Mouse (Mus musculus) spleen, adult 12 weeks (tissue): Measurements from ENCODE around the gene Lsm3.
"Not testable (repeated sequence)": the region's sequence is repeated elsewhere in the genome, so short reads cannot be mapped to it uniquely, and the experiment has no call there.

ENCODE experiments used
- DNase-seq: peaks from one replicate; pipeline ENCODE4 v3.0.0; 2022; ENCODE audit warnings: low spot score

Gene Lsm3

GRCm38 (mm10) chr6:91515545-91516449 lies at the start of gene Lsm3, which contains the start of gene Xpc:
Gene Lsm3, plus strand, starts transcription at chr6:91515928.
Gene Xpc, minus strand, starts transcription at chr6:91515888.
- DNase-seq, result peak; percentile 98

GRCm38 (mm10) chr6:91467106-91467505 lies 48.6 kb upstream of the Lsm3 start:
- no peak for DNase-seq

GRCm38 (mm10) chr6:91470712-91471111 lies 45.0 kb upstream of the Lsm3 start:
- no peak for DNase-seq

- not testable (repeated sequence) for DNase-seq
These were observed 44.3 kb upstream of the Lsm3 start for GRCm38 (mm10) chr6:91471427-91471826.

GRCm38 (mm10) chr6:91472319-91472718 lies 43.4 kb upstream of the Lsm3 start:
- DNase-seq, result no peak

DNA sequence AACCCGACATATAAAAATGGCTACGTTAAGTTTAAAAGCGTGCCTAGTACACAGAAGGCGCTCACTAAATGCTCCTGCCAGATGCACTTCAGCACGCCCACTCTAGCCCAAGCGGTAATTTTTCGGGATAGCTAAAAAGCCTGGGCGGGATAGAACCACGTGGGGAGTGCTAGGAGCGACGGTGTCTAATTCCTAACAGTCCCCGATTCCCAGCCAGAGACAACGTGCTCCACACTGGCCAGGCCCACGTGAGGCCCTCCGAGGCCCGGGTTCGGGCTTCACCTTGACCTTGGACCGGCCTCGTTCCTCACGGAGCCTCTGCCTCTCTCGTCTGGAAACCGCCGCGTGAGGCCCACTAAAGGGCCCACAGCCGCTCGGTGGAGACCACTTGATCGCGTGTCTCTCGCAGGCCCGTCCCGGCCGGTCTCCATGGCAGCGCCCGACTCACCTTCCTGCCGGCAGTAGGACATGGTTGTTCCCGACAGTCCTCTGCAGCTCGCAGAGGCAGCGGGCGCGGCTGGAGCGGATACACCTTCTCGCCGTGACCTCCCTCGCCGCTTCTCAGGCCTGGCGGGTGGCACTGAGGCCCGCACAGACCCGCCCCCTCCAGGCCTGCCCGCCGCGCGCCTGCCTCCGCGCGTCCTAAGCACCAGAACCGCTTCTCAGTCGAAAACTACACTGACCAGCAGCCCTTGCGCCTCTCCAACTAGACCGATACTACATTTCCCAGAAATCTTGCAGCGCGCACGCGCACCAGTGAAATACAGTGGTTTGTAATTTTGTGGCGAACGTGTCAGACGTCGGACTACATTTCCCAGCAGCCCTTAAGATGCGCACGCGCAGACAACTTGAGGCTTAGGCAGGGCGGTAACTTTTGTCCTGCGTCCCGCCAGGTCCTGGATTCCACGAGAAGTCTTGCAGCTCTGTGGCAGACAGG lies 42.6 kb upstream of the Lsm3 start, which contains the start of the genes Chchd4 and Tmem43:
Chchd4 (minus strand) TSS at position 679 of the 937 bp plus-strand sequence.
Tmem43 (plus strand) TSS at position 836 of the 937 bp plus-strand sequence.
- peak; percentile 97 for DNase-seq

DNA sequence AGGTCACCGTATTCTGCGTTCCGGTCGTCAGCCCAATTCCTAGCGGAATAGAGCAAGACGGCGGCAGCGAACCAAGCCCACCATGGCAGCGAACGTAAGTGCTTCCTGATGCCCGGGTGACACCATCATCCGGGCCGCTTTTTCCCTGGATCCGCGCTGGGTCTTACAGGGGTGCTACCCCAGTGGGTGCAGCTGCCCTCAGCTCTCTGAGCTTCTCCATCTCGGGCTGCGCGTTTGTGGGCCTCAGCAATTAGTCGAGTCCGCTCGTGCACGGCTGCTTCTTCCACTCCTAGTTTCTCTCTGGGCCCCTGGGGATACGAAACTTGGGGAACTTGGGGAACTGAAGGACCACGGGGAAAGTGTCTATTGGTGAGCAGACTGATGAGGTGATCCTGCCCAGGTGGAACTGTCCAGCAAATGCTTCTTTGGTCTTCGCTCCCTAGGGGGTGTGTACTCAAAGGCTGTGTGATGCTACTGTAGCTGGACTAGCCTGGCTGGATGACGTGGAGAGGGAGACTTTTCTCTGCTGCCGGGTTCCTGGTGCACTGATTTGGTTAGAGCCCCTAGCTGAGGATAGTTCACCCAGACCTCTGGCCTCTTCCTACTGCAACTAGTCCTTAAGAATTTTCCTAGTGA lies 41.8 kb upstream of the Lsm3 start:
- DNase-seq, result no peak

- no peak for DNase-seq
These were observed 41.1 kb upstream of the Lsm3 start for GRCm38 (mm10) chr6:91474441-91475190.

GRCm38 (mm10) chr6:91476541-91476940 lies 39.2 kb upstream of the Lsm3 start:
- DNase-seq, result no peak

- DNase-seq, result no peak
These were observed 32.4 kb upstream of the Lsm3 start for GRCm38 (mm10) chr6:91483371-91483770.

DNA sequence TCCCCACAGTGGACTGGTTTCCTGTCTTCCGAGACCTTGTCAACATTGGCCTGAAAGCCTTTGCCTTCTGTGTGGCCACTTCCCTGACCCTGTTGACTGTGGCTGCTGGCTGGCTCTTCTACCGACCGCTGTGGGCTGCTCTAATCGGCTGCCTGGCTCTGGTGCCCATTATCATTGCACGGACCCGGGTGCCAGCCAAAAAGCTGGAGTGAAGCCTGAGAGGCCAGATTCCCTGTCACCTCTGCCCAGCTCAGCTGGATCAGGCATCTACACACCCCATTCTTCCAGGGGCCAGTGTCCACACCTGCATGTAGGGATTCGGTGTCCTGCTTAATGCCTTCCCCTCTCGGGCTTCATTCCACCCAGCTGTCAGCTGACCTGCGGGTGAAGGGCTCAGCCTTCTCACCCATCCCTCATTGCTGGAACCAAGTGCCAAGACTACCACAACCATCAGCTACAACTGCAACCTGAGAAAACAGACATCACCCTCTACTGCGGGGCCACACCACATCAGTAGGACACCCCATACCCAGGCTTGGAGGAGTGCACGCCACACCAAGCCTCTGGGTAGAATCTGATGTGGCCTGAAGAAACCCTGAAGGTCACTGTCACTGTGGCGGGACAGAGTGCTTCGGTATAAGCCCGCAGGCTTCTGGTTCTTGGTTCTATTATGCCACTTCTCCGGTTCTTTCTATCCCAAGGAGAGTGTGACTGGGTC lies 28.8 kb upstream of the Lsm3 start:
- no peak for DNase-seq

- DNase-seq, result no peak
These were observed 27.1 kb upstream of the Lsm3 start for GRCm38 (mm10) chr6:91488496-91489212.

DNA sequence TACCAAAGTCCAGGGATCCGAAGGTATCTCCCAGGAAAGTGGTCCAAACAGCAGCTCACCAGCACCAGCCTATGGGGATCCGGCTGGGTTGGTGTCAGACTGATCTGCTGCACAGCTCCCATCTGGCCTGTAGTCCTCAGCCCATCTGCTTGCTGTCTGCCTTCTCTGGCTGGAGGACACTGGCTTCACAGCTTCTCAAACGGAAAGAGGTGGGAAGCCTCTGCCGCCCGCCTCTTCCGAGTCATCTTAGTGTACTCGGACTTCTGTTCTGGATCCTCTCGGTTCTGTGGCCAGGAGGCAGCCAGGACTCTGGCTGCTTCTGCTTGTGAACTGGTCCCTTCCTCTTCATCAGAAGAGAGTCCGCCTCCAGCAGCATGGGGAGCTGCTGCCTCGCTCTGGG lies 25.9 kb upstream of the Lsm3 start:
- DNase-seq, result no peak

GRCm38 (mm10) chr6:91491004-91491403 lies 24.7 kb upstream of the Lsm3 start:
- no peak for DNase-seq

GRCm38 (mm10) chr6:91493053-91493452 lies 22.7 kb upstream of the Lsm3 start:
- DNase-seq, result no peak

DNA sequence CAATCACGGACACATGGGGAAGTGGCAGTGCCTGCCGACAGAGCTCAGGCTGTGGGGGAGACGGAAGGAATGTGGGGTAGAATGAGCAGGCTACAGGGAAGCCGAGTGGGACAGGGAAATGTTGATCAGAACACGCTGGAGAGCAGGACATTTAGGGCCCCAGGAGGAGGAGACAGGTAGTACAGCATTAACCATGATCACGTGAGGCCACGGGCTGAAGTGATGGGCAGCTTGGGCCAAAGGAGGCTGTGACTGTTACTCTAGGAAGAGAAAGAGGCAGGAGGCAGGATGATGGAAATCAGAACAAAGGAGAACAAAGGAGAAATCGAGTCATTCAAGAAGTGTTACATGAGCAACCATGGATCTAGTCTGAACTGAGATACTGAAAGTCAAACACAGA lies 21.2 kb upstream of the Lsm3 start:
- no peak for DNase-seq

- no peak for DNase-seq
These were observed 12.4 kb upstream of the Lsm3 start for GRCm38 (mm10) chr6:91503302-91503701.

DNA sequence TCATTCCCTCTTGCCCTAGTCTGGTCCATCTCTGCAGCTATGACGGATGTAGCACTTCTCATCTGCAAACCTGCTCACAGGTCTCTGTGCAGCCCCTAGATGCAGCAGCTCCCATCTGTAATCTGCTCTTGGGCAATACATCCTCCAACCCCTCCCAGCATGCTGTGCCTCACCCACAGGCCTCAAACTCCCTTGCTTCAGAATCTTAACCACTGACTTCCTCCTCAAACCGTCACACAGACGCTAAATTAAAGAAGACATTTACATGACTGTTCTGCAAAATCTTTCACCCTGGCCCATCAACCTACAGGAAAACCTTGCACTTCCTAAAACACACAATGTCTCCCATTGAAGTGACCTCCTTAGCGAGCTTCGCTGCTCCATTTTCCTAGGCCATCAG lies 9.7 kb upstream of the Lsm3 start:
- no peak for DNase-seq

DNA sequence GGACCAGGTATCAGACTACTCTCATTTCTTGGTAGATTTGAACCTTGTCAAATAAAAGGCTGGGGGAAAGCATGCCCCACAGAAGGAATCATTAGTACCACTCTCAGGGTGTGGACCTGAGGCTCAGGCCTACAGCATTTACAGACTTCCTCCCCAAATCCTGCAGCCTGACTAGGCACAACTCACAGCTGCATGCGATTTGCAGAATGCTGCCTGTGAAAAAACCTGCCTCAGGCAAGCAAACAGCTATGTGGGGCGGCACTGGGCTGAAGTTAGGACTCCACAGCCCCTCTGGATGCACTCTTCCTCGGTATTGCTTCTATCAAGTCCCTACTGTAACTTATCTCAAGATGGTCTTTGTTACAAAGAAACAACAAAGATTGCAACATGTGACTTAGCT lies 7.7 kb upstream of the Lsm3 start:
- no peak for DNase-seq

DNA sequence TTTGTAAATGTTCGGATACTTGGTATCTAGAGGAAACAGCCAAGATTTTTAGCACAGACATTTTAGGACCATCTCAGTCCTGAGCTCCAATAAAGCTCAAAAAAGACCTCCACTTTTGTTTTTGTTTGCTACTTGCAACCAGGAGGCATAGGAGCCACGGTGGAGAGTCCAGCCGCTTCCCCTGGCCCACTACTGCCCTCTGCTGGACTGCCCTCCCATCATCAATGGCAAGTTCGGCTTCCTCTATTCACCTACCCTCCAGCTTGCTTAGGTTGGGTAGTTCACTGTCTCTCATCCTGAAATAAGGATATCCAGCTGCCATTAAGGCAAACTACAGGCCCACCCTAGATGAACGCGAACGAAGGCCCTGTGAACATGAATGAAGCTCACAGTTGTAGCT lies 6.4 kb upstream of the Lsm3 start:
- peak; percentile 32 for DNase-seq
